Mouse (Mus musculus) liver, adult 2 months (tissue): Measurements from ENCODE around the gene R3hdm1.

Experiments
- CTCF ChIP-seq: fragments of 200-500 bp; IDR thresholded peaks from 2 replicates; pipeline ENCODE4 v1.5.1; 2011; ENCODE audit warnings: low read depth, low read length, control low read depth
- POLR2A ChIP-seq: fragments of 200-500 bp; IDR thresholded peaks from 2 replicates; pipeline ENCODE4 v1.6.1; 2011; ENCODE audit warnings: low read length, control low read depth; ENCODE audit not compliant: insufficient read depth; ENCODE audit errors: extremely low read depth

- TF ChIP-seq POLR2A: no peak
- TF ChIP-seq CTCF: no peak
Measured at GRCm38 (mm10) chr1:128098309-128098708, 4.8 kb upstream of the R3hdm1 start.
